Mouse (Mus musculus) testis, adult 2 months (tissue): ENCODE results near the gene Rxra.

ENCODE experiments used
- CTCF ChIP-seq: fragments of 200-500 bp; IDR thresholded peaks from 2 replicates; pipeline ENCODE4 v1.5.1; 2012; ENCODE audit warnings: low read depth, mild to moderate bottlenecking, inconsistent platforms, low read length, moderate library complexity; ENCODE audit not compliant: control insufficient read depth, insufficient read depth, insufficient replicate concordance
- POLR2A ChIP-seq: fragments of 200-500 bp; IDR thresholded peaks from 2 replicates; pipeline ENCODE4 v1.6.1; 2012; ENCODE audit warnings: low read depth, mild to moderate bottlenecking, inconsistent platforms, low read length, moderate library complexity; ENCODE audit not compliant: control insufficient read depth

- TF ChIP-seq CTCF (no peak), POLR2A (no peak)
Observed at GRCm38 (mm10) chr2:27778289-27778688, 102.0 kb downstream of the Rxra start.
